In the genomic region with DNA sequence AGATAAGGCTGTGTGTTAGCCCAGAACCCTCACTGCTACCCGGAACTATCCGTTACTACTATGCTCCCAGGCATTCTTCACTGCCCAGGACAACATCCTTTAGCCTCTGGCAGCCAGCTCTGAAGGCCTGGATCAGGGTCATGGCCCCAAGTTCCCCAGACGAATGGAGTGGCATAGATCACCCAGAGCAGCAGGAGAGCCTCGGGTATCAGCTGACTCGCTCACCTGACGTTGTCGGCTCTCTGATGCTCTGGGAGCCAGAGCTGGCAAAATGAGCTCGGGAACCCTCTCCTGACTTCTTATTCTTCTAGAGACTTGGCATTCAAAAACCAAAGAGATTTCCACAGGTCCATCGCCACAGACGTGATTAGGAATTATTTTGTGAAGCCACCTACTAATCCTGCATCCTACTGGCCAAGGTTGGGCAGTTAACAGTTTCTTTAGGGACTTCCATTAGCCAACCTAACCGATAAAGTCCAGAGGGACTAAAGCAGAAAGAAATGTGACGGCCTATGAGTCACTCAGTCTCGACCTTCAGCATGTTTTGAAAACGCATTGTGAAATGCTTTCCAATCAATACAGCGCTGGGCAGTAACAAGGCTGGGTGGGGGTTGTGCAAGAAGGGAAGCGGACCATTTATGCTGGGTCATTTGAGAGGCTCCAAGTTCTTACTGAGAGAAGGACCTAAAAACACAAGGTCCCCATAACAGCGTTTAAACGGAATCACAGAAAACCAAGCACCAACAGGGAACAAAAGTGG, we compare ENCODE assay signal across 11 mouse cellular contexts.
DNase-seq lines count a peak whose midpoint lies in the region; ATAC-seq and TF ChIP-seq lines count a peak whose summit lies in the region.
"Had no signal": no experiment of that assay in that cellular context is flagged by ENCODE, and none has a peak within 500 bp of the region (broad histone marks: within the 10 kb centered on the region; RNA-seq: fewer than 3 reads in every experiment).

No protein-coding gene starts in this region.

- H3K4me1 ChIP-seq in bone marrow, adult 2 months (ENCODE audit: control insufficient read depth, insufficient read depth, low read length): peaks cover 11% of the 10 kb centered on the region; the same call in 1 of the 2 replicates
- H3K4me1 ChIP-seq in liver, embryonic 15.5 days (replicated peaks): peaks cover 15% of the 10 kb centered on the region
- no peaks in the 10 kb centered on the region for H3K4me1 ChIP-seq in stomach, embryonic 15.5 days

- peak; percentile 58 for DNase-seq in ovary, adult 18-20 months (ENCODE audit: low spot score)
- no peak for DNase-seq in ovary, postnatal 10 days (ENCODE audit: low spot score)
- no peak for DNase-seq in cerebellum, postnatal 4 days (ENCODE audit: low spot score in 2 of 2)
- DNase-seq in heart, postnatal 36 days: no peak
- no peak for DNase-seq in kidney, adult 8-10 months
- DNase-seq: embryo, embryonic 11 days; gastrocnemius, postnatal 10 days had no signal

- H3K27ac ChIP-seq in bone marrow, adult 2 months (ENCODE audit: control insufficient read depth, insufficient read depth, low read depth, low read length, poor library complexity): peak overlapping the region; percentile 93
- H3K27ac ChIP-seq in liver, embryonic 15.5 days (replicated peaks): peak overlapping the region; percentile 81
- H3K27ac ChIP-seq in stomach, embryonic 15.5 days: 0 out of 2 replicates have a peak overlapping the region, but pooled peaks have one; percentile 3
- H3K27ac ChIP-seq: layer of hippocampus, adult 2 months had no signal

- intact Hi-C loops in heart, postnatal 36 days (cut with DNase I): no loop called here

- no peaks in the 10 kb centered on the region for H3K9me3 ChIP-seq in liver, embryonic 15.5 days (replicated peaks)
- no peaks in the 10 kb centered on the region for H3K9me3 ChIP-seq in stomach, embryonic 15.5 days

- no peak for TF ChIP-seq POLR2A in bone marrow, adult 2 months (IDR thresholded peaks at IDR 0.05; ENCODE audit: borderline replicate concordance, control insufficient read depth, low read depth, low read length)

- no peak overlapping the region for H3K9ac ChIP-seq in liver, embryonic 15.5 days
- no peak overlapping the region for H3K9ac ChIP-seq in stomach, embryonic 15.5 days

- no peaks in the 10 kb centered on the region for H3K36me3 ChIP-seq in liver, embryonic 15.5 days (replicated peaks)
- H3K36me3 ChIP-seq in stomach, embryonic 15.5 days: no peaks in the 10 kb centered on the region

- H3K4me3 ChIP-seq in bone marrow, adult 2 months (replicated peaks; ENCODE audit: control insufficient read depth, low read depth, low read length): peak overlapping the region; percentile 45
- no peak overlapping the region for H3K4me3 ChIP-seq in liver, embryonic 15.5 days (replicated peaks)
- no peak overlapping the region for H3K4me3 ChIP-seq in stomach, embryonic 15.5 days (replicated peaks)
- H3K4me3 ChIP-seq: layer of hippocampus, adult 2 months had no signal

- peak overlapping the region; percentile 10; the same call in 1 of the 2 replicates for H3K4me2 ChIP-seq in liver, embryonic 15.5 days
- no peak overlapping the region for H3K4me2 ChIP-seq in stomach, embryonic 15.5 days

- 56% methylated on average over 18 of the region's 18 CpGs for WGBS in bone marrow, adult 2 months
- 53% methylated on average over 18 of the region's 18 CpGs for WGBS in liver, embryonic 15.5 days (ENCODE audit: insufficient replicate concordance)
- WGBS in stomach, embryonic 15.5 days: 73% methylated on average over 18 of the region's 18 CpGs

- H3K27me3 ChIP-seq in liver, embryonic 15.5 days: no peaks in the 10 kb centered on the region
- H3K27me3 ChIP-seq in stomach, embryonic 15.5 days (replicated peaks): no peaks in the 10 kb centered on the region

- TF ChIP-seq CTCF in bone marrow, adult 2 months (IDR thresholded peaks at IDR 0.05; ENCODE audit: control insufficient read depth, insufficient read depth, low read length): no peak

- ATAC-seq in liver, embryonic 15.5 days (ENCODE audit: insufficient read depth): peak; percentile 82
- peak; percentile 81 for ATAC-seq in stomach, embryonic 15.5 days (ENCODE audit: insufficient read depth, low FRiP score, low read depth)

Comparison
In these comparisons a context has a peak if more than half of its experiments do, and no peak if none do; other contexts are left out.
1. H3K27ac ChIP-seq: peak in every context shown above with its lines; median percentile 93 in bone marrow, adult 2 months; 81 in liver, embryonic 15.5 days; 3 in stomach, embryonic 15.5 days.